Mouse (Mus musculus): ENCODE results near the gene Olfr382.
"Not testable (repeated sequence)": the region's sequence is repeated elsewhere in the genome, so short reads cannot be mapped to it uniquely, and the experiment has no call there.

Gene Olfr382

GRCm38 (mm10) chr11:73517097-73517496 is at the start of gene Olfr382:
Gene Olfr382 (minus strand): TSS chr11:73517197.
- no peak for DNase-seq

DNA sequence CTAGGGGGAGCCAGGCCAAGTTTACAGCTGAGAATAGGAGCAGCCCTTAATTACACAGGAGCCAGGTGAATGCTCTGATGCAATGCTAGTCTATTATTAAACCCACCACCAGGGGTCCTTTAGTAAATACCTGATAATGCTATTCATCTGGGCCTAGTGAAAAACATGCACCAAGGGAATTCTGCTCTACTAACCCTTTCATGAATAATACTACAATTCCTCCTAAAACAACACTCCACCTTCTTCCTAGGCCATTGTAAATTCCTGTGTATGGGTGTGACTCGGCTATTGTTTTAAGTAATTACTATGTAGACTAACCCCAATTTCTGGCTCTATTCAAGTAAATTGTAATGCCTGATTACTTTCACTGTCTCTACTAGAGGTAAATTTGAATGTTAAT is 12.0 kb upstream of the Olfr382 start:
- DNase-seq, result not testable (repeated sequence)

DNA sequence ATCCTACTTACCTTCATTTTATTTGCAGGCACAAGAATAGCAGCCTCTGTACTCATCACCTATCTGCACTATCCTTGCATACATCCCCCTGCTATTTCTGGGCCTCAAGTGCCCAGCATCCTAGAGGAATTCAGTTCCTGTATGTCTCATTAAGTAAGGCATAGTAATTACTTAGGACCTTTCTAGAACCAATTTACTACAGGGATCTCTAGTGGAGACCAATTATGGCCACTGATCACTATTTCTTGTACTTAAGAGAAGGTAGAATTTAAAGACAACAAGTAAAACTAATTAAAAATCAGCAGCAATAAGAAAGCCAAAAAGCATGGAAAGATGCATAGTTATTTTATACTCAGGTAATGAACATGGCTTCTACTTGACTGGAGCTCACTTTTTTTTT is 25.5 kb downstream of the Olfr382 start, which contains the start of gene Olfr381:
Gene Olfr381, minus strand, starts transcription at position 101 of the 400 bp plus-strand sequence.
- no peak for DNase-seq

Data from kidney, postnatal 36 days (tissue).